Mouse (Mus musculus): Measurements from ENCODE around the gene Tmem28.

GRCm38 (mm10) chrX:99883396-99883795 is 62.6 kb downstream of the Tmem28 start:
- TF ChIP-seq CTCF (IDR thresholded peaks at IDR 0.05) (no peak), POLR2A (IDR thresholded peaks at IDR 0.05; ENCODE audit: insufficient read depth, low read depth, low read length) (no peak), EP300 (IDR thresholded peaks at IDR 0.05; ENCODE audit: insufficient read depth, low read depth, low read length) (no peak)

Measured in heart, adult 2 months (tissue).